18 mouse cellular contexts compared by ENCODE assay signal in the genomic region with DNA sequence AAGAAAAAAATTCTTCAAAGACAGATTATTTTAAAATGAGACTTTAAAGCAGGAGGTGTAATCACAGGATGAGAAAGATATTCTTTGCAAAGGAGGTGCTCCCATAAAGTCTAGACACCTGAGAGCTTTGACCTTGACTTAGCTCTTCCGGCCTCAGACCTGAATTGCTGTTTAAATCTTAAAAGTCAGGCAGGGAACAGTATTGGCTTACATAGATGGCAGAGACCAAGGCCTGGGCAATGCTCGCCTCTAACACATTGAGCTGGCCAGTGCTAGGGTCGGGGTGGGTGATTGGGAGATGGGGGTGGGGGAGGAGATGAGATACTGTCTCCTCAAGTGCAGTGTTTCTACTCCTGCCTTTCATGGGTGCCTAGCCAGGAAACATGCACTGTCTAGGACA. TPM values are rescaled to one million over a fixed set of nuclear protein-coding genes. Genes with fewer than 3 reads are reported as not detected.
"Had no signal": no experiment of that assay in that cellular context is flagged by ENCODE, and none has a peak within 500 bp of the region (broad histone marks: within the 10 kb centered on the region; RNA-seq: fewer than 3 reads in every experiment).

No protein-coding gene starts in this region.

- H3K27me3 ChIP-seq: lung, embryonic 15.5 days; megakaryocyte, embryonic 14.5 days; midbrain, embryonic 13.5 days; midbrain, embryonic 15.5 days; neural tube, embryonic 12.5 days; stomach, embryonic 15.5 days had no signal

- H3K4me3 ChIP-seq: lung, embryonic 15.5 days; megakaryocyte, embryonic 14.5 days; midbrain, embryonic 13.5 days; midbrain, embryonic 15.5 days; neural tube, embryonic 12.5 days; stomach, embryonic 15.5 days had no signal

- H3K9ac ChIP-seq: lung, embryonic 15.5 days; midbrain, embryonic 13.5 days; midbrain, embryonic 15.5 days; neural tube, embryonic 12.5 days; stomach, embryonic 15.5 days had no signal

- H3K27ac ChIP-seq: lung, embryonic 15.5 days; macrophage; midbrain, embryonic 13.5 days; midbrain, embryonic 15.5 days; neural tube, embryonic 12.5 days; stomach, embryonic 15.5 days; stomach, postnatal 0 days had no signal

- H3K4me1 ChIP-seq: lung, embryonic 15.5 days; megakaryocyte, embryonic 14.5 days; midbrain, embryonic 13.5 days; midbrain, embryonic 15.5 days; neural tube, embryonic 12.5 days; stomach, embryonic 15.5 days had no signal

- H3K36me3 ChIP-seq: lung, embryonic 15.5 days; midbrain, embryonic 13.5 days; midbrain, embryonic 15.5 days; neural tube, embryonic 12.5 days; stomach, embryonic 15.5 days had no signal

- DNase-seq: lung, adult 2 months; lung, postnatal 14 days; lung, postnatal 36 days; right cerebral cortex, postnatal 14 days; thymus, adult 2 months; thymus, postnatal 25 days; thymus, postnatal 4 days had no signal

- ATAC-seq: lung, postnatal 0 days; midbrain, embryonic 13.5 days; midbrain, embryonic 15.5 days had no signal

- H3K4me2 ChIP-seq: lung, embryonic 15.5 days; midbrain, embryonic 11.5 days; midbrain, embryonic 13.5 days; midbrain, embryonic 15.5 days; neural tube, embryonic 12.5 days; stomach, embryonic 15.5 days had no signal

- H3K9me3 ChIP-seq: lung, embryonic 15.5 days; megakaryocyte, embryonic 14.5 days; midbrain, embryonic 13.5 days; midbrain, embryonic 15.5 days; neural tube, embryonic 12.5 days; stomach, embryonic 15.5 days had no signal

RNA-seq across cellular contexts. Expression of a gene that starts 22.0 kb away (rescaled TPM):
- polyA plus RNA-seq: macrophage; testis, adult 2 months had no signal
